Mouse (Mus musculus): ENCODE data around the gene Carhsp1. TPM values are rescaled to one million over a fixed set of nuclear protein-coding genes. Genes with fewer than 3 reads are reported as not detected.

Carhsp1 gene
- total and polyA plus RNA-seq, 3 experiments, result 19.5 to 28.0 TPM; not detected in 1

GRCm38 (mm10) chr16:8638131-8638530 is 33.8 kb downstream of the Carhsp1 start:
- Histone ChIP-seq H3K4me1 (ENCODE audit: control insufficient read depth in 1 of 2, insufficient read depth in 2 of 2, low read length in 2 of 2) (peaks cover 6 to 27% of the 10 kb centered on the region in 2 experiments; a peak in 3 of 4 replicates), H3K27ac (ENCODE audit: control insufficient read depth, low read depth, low read length) (peak overlapping the region; percentile 89), H3K36me3 (ENCODE audit: control insufficient read depth in 1 of 2, insufficient read depth in 2 of 2, low read length in 2 of 2) (peaks cover 0 to 37% of the 10 kb centered on the region in 2 experiments; a peak in 3 of 4 replicates), H3K27me3 (ENCODE audit: control insufficient read depth in 1 of 2, insufficient read depth in 2 of 2, low read length in 2 of 2) (no peaks in the 10 kb centered on the region), H3K9me3 (replicated peaks; ENCODE audit: insufficient read depth, low read length) (no peaks in the 10 kb centered on the region), H3K4me3 (ENCODE audit: control insufficient read depth in 1 of 2, insufficient read depth in 1 of 2, low read depth in 2 of 2, low read length in 2 of 2) (peak overlapping the region; percentile 79 to 85), H3K79me2 (ENCODE audit: control insufficient read depth, insufficient read depth, low read length, poor library complexity) (peaks cover 49% of the 10 kb centered on the region), H3K9ac (ENCODE audit: control insufficient read depth, low read depth, low read length, poor library complexity, severe bottlenecking) (peak overlapping the region; percentile 90)
- DNase-seq (ENCODE audit: low read depth, low spot score), result peak; percentile 58
- TF ChIP-seq GATA1 (IDR thresholded peaks at IDR 0.05; ENCODE audit: low read depth, low read length) (0 out of 2 replicates have a peak, but pooled peaks have one; percentile 4), USF2 (IDR thresholded peaks at IDR 0.05; ENCODE audit: borderline replicate concordance in 1 of 2, insufficient read depth in 1 of 2, low read depth in 1 of 2, low read length in 2 of 2) (no peak)

- H3K27me3 ChIP-seq (ENCODE audit: control insufficient read depth in 1 of 2, insufficient read depth in 2 of 2, low read length in 2 of 2), result no peaks in the 10 kb centered on the region
- H3K4me3 ChIP-seq (ENCODE audit: control insufficient read depth in 1 of 2, insufficient read depth in 1 of 2, low read depth in 2 of 2, low read length in 2 of 2), result peak within 1 kb of the TSS; percentile 79 to 85
- H3K36me3 ChIP-seq (ENCODE audit: control insufficient read depth in 1 of 2, insufficient read depth in 2 of 2, low read length in 2 of 2), result peaks cover 1 to 38% of the 10 kb centered on the region in 2 experiments; a peak in 2 of 4 replicates
- peak; percentile 94 for DNase-seq (ENCODE audit: low read depth, low spot score)
- peak within 1 kb of the TSS; percentile 89 for H3K27ac ChIP-seq (ENCODE audit: control insufficient read depth, low read depth, low read length)
- peak within 1 kb of the TSS; percentile 90 for H3K9ac ChIP-seq (ENCODE audit: control insufficient read depth, low read depth, low read length, poor library complexity, severe bottlenecking)
- no peaks in the 10 kb centered on the region for H3K9me3 ChIP-seq (replicated peaks; ENCODE audit: insufficient read depth, low read length)
- H3K4me1 ChIP-seq (ENCODE audit: control insufficient read depth in 1 of 2, insufficient read depth in 2 of 2, low read length in 2 of 2), result peaks cover 6 to 27% of the 10 kb centered on the region in 2 experiments; a peak in 3 of 4 replicates
- H3K79me2 ChIP-seq (ENCODE audit: control insufficient read depth, insufficient read depth, low read length, poor library complexity), result peaks cover 49% of the 10 kb centered on the region
- peak; percentile 21; the same call in 1 of the 2 replicates for TF ChIP-seq ZMIZ1 (IDR thresholded peaks at IDR 0.05; ENCODE audit: low read depth, low read length)
- 0 out of 2 replicates have a peak, but pooled peaks have one; percentile 25 for TF ChIP-seq POLR2AphosphoS5 (IDR thresholded peaks at IDR 0.05; ENCODE audit: borderline replicate concordance, low read depth, low read length)
- TF ChIP-seq BHLHE40 (IDR thresholded peaks at IDR 0.05; ENCODE audit: borderline replicate concordance, low read depth, low read length), result no peak; the same call in 1 of the 2 replicates
- TF ChIP-seq MAX (IDR thresholded peaks at IDR 0.05; ENCODE audit: low read length), result peak; percentile 90
- no peak for TF ChIP-seq RAD21 (IDR thresholded peaks at IDR 0.05; ENCODE audit: low read depth, low read length)
- TF ChIP-seq GATA1 (IDR thresholded peaks at IDR 0.05; ENCODE audit: low read depth, low read length), result no peak
- TF ChIP-seq EP300 (IDR thresholded peaks at IDR 0.05; ENCODE audit: low read depth in 1 of 2, low read length in 2 of 2), result peak in 1 of 2 experiments; percentile 45; a peak in 2 of 4 replicates
- no peak for TF ChIP-seq GABPA (IDR thresholded peaks at IDR 0.05; ENCODE audit: low read depth, low read length)
- TF ChIP-seq MYC (IDR thresholded peaks at IDR 0.05; ENCODE audit: low read depth, low read length), result peak; percentile 95
- peak; percentile 95 for TF ChIP-seq USF1 (IDR thresholded peaks at IDR 0.05; ENCODE audit: low read depth, low read length)
- TF ChIP-seq RCOR1 (IDR thresholded peaks at IDR 0.05; ENCODE audit: low read depth, low read length), result no peak
- peak; percentile 9; the same call in 1 of the 2 replicates for TF ChIP-seq TCF12 (IDR thresholded peaks at IDR 0.05; ENCODE audit: low read depth, low read length)
- peak; percentile 82 for TF ChIP-seq NRF1 (IDR thresholded peaks at IDR 0.05; ENCODE audit: insufficient read depth, low read depth, low read length, poor library complexity, severe bottlenecking)
- no peak for TF ChIP-seq MEF2A (IDR thresholded peaks at IDR 0.05; ENCODE audit: extremely low read depth, insufficient replicate concordance, low read depth, low read length, poor library complexity, severe bottlenecking)
- TF ChIP-seq ZNF384 (IDR thresholded peaks at IDR 0.05; ENCODE audit: low read depth, low read length), result peak; percentile 97
- peak; percentile 84 for TF ChIP-seq NELFE (IDR thresholded peaks at IDR 0.05; ENCODE audit: low read depth, low read length)
- peak; percentile 49 to 77; a peak in 3 of 4 replicates for TF ChIP-seq USF2 (IDR thresholded peaks at IDR 0.05; ENCODE audit: borderline replicate concordance in 1 of 2, insufficient read depth in 1 of 2, low read depth in 1 of 2, low read length in 2 of 2)
- TF ChIP-seq SIN3A (IDR thresholded peaks at IDR 0.05; ENCODE audit: low read length), result peak; percentile 52
- TF ChIP-seq CHD1 (IDR thresholded peaks at IDR 0.05; ENCODE audit: low read depth, low read length), result no peak
- TF ChIP-seq HCFC1 (IDR thresholded peaks at IDR 0.05; ENCODE audit: low read depth, low read length), result peak; percentile 90
- peak; percentile 94 for TF ChIP-seq ELF1 (IDR thresholded peaks at IDR 0.05; ENCODE audit: low read depth, low read length)
- TF ChIP-seq E2F4 (IDR thresholded peaks at IDR 0.05; ENCODE audit: borderline replicate concordance, low read depth, low read length), result no peak
- peak; percentile 46; the same call in 1 of the 2 replicates for TF ChIP-seq TBP (IDR thresholded peaks at IDR 0.05; ENCODE audit: low read depth, low read length)
- peak; percentile 97 for TF ChIP-seq MXI1 (IDR thresholded peaks at IDR 0.05; ENCODE audit: low read depth, low read length)
- peak; percentile 47; the same call in 1 of the 2 replicates for TF ChIP-seq KAT2A (conservative IDR thresholded peaks at IDR 0.05; ENCODE audit: low read depth, low read length)
- TF ChIP-seq JUND (IDR thresholded peaks at IDR 0.05; ENCODE audit: low read depth, low read length), result no peak
- no peak for TF ChIP-seq CHD2 (IDR thresholded peaks at IDR 0.05; ENCODE audit: low read length)
Measured at GRCm38 (mm10) chr16:8637217-8638051, 34.5 kb downstream of the Carhsp1 start, which contains the start of the genes Pmm2 and Tmem186. Gene Pmm2, plus strand, starts transcription at chr16:8637674. Gene Tmem186, minus strand, starts transcription at chr16:8637712.

Measured in MEL (cell line).